Mouse (Mus musculus) hindbrain, embryonic 15.5 days (tissue): ENCODE data around the gene Ms4a1. TPM values are rescaled to one million over a fixed set of nuclear protein-coding genes. Genes with fewer than 3 reads are reported as not detected.
A peak's percentile ranks its signal among the peaks of the same experiment; 100 is the strongest.
"Not testable (repeated sequence)": the region's sequence is repeated elsewhere in the genome, so short reads cannot be mapped to it uniquely, and the experiment has no call there.

Experiments
- ATAC-seq: fragments of 200-750 bp; cut with Nextera tagmentation; 2 replicates; pipeline ENCODE4 v1.8.0; 2017; ENCODE audit warnings: low read depth, moderate number of reproducible peaks, moderate TSS enrichment; ENCODE audit not compliant: low FRiP score
- H3K27ac ChIP-seq: fragments of 300-500 bp; sonication (generic); replicated peaks from 2 replicates; pipeline ENCODE4 v1.5.1; 2015; ENCODE audit warnings: mild to moderate bottlenecking, inconsistent platforms
- H3K27me3 ChIP-seq: fragments of 300-500 bp; sonication (generic); 2 replicates; pipeline ENCODE4 v1.6.1; 2015; ENCODE audit warnings: control low read depth, inconsistent platforms
- H3K36me3 ChIP-seq: fragments of 300-500 bp; sonication (generic); 2 replicates; pipeline ENCODE4 v1.6.1; 2015; ENCODE audit warnings: control low read depth, inconsistent platforms
- H3K4me1 ChIP-seq: fragments of 300-500 bp; sonication (generic); replicated peaks from 2 replicates; pipeline ENCODE4 v1.6.1; 2015; ENCODE audit warnings: control low read depth, inconsistent platforms
- H3K4me2 ChIP-seq: fragments of 300-500 bp; sonication (generic); 2 replicates; pipeline ENCODE4 v1.6.1; 2015; ENCODE audit warnings: moderate library complexity, mild to moderate bottlenecking, inconsistent platforms
- H3K4me3 ChIP-seq: fragments of 300-500 bp; sonication (generic); 2 replicates; pipeline ENCODE4 v1.5.1; 2015; ENCODE audit warnings: mild to moderate bottlenecking, inconsistent platforms
- H3K9ac ChIP-seq: fragments of 300-500 bp; sonication (generic); 2 replicates; pipeline ENCODE4 v1.6.1; 2015; ENCODE audit warnings: inconsistent platforms
- H3K9me3 ChIP-seq: fragments of 300-500 bp; sonication (generic); 2 replicates; pipeline ENCODE4 v1.6.1; 2016; ENCODE audit warnings: control low read depth, inconsistent platforms
- WGBS: fragments of 180-500 bp; shearing (Covaris S2); methylation state at CpG from one replicate; pipeline ENCODE4 v1.1.7; 2015; 5-methylcytosine and 5-hydroxymethylcytosine counted together
- polyA plus RNA-seq: library from polyadenylated mRNA; unstranded; fragments of >200 nt; fragmentation: Nextera tagmentation; extraction: Ambion mirVana; gene quantifications from 2 replicates; pipeline ENCODE4 v1.2.1, GENCODE M21; 2015

The Ms4a1 gene
- not detected in 2 replicates for polyA plus RNA-seq

- Histone ChIP-seq H3K27me3 (no peaks in the 10 kb centered on the region), H3K36me3 (no peaks in the 10 kb centered on the region), H3K4me2 (no peak within 1 kb of the TSS), H3K9me3 (no peaks in the 10 kb centered on the region), H3K4me3 (no peak within 1 kb of the TSS), H3K27ac (no peak within 1 kb of the TSS), H3K4me1 (no peaks in the 10 kb centered on the region), H3K9ac (no peak within 1 kb of the TSS)
- 87% methylated on average over 8 of the region's 8 CpGs for WGBS
- no peak for ATAC-seq
Observed at GRCm38 (mm10) chr19:11266052-11266845, at the start of gene Ms4a1. Ms4a1 (minus strand) TSS chr19:11266241.

DNA sequence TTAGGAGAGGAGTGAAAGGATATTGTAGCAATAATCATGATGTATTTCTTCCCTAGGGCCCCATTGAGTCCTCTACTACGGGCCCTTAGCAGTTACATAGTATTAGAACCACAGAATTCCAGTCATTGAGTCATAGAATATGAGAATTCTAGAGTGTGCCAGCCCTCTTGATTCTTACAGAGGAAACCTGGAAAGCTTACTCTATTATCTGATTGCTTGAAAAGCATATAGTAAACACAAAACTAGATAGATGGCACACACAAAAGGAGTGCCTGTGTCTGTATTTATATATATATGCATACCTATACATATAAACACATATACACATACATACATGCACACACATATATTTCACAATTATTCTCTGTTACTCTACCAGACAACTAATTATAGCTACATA, 48.3 kb upstream of the Ms4a1 start, which contains the start of gene Ms4a14:
Gene Ms4a14 (minus strand): TSS at position 101 of the 400 bp plus-strand sequence.
- Histone ChIP-seq H3K4me2 (no peak within 1 kb of the TSS), H3K4me3 (no peak within 1 kb of the TSS), H3K36me3 (no peaks in the 10 kb centered on the region), H3K27me3 (no peaks in the 10 kb centered on the region), H3K9me3 (no peaks in the 10 kb centered on the region), H3K4me1 (no peaks in the 10 kb centered on the region), H3K27ac (no peak within 1 kb of the TSS), H3K9ac (no peak within 1 kb of the TSS)
- WGBS: 77% methylated on average over 1 of the region's 1 CpGs
- ATAC-seq: no peak

- Histone ChIP-seq H3K27me3 (no peaks in the 10 kb centered on the region), H3K4me2 (no peak overlapping the region), H3K27ac (no peak overlapping the region), H3K9ac (no peak overlapping the region), H3K36me3 (no peaks in the 10 kb centered on the region), H3K9me3 (no peaks in the 10 kb centered on the region), H3K4me1 (no peaks in the 10 kb centered on the region), H3K4me3 (no peak overlapping the region)
- ATAC-seq: no peak
Observed at GRCm38 (mm10) chr19:11308888-11309287, 42.8 kb upstream of the Ms4a1 start.

DNA sequence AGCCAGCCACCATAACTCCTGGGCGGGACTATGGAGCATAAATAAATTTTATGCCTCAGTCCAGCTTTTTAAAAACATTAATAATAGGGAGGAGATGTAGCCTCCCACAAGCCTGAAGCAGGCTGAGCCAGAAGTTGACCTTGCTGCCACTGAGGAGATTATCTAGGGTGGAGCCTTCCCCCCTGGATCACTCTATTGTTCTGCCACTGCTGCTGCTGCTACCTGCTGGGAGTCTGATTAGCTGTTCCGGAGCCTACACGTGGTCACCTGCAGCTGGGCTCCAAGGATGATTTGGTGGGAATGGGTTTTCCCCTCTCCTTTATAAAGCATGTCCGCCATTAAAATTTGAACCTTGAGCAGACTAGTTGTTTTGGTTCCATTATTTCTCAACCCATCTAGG, 33.5 kb upstream of the Ms4a1 start:
- not testable (repeated sequence) for H3K9ac ChIP-seq, H3K4me1 ChIP-seq, H3K4me3 ChIP-seq, H3K9me3 ChIP-seq, H3K36me3 ChIP-seq, H3K4me2 ChIP-seq, ATAC-seq, H3K27ac ChIP-seq, H3K27me3 ChIP-seq
- 49% methylated on average over 4 of the region's 4 CpGs for WGBS

- H3K4me1 ChIP-seq: no peaks in the 10 kb centered on the region
- H3K9me3 ChIP-seq: no peaks in the 10 kb centered on the region
- H3K4me3 ChIP-seq: no peak overlapping the region
- ATAC-seq: no peak
- H3K4me2 ChIP-seq: no peak overlapping the region
- H3K9ac ChIP-seq: no peak overlapping the region
- no peaks in the 10 kb centered on the region for H3K27me3 ChIP-seq
- H3K36me3 ChIP-seq: no peaks in the 10 kb centered on the region
- H3K27ac ChIP-seq: no peak overlapping the region
- 40% methylated on average over 2 of the region's 2 CpGs for WGBS
Observed at GRCm38 (mm10) chr19:11298939-11299338, 32.9 kb upstream of the Ms4a1 start.

- not testable (repeated sequence) for H3K27me3 ChIP-seq, H3K27ac ChIP-seq, ATAC-seq, H3K4me1 ChIP-seq, H3K36me3 ChIP-seq, H3K9ac ChIP-seq, H3K9me3 ChIP-seq
- 21% methylated on average over 3 of the region's 3 CpGs for WGBS
- Histone ChIP-seq H3K4me3 (peak overlapping the region; percentile 37; the same call in 1 of the 2 replicates), H3K4me2 (peak overlapping the region; percentile 55)
Observed at GRCm38 (mm10) chr19:11293616-11294015, 27.6 kb upstream of the Ms4a1 start.

- ATAC-seq: no peak
Observed at GRCm38 (mm10) chr19:11292990-11293389, 26.9 kb upstream of the Ms4a1 start.

DNA sequence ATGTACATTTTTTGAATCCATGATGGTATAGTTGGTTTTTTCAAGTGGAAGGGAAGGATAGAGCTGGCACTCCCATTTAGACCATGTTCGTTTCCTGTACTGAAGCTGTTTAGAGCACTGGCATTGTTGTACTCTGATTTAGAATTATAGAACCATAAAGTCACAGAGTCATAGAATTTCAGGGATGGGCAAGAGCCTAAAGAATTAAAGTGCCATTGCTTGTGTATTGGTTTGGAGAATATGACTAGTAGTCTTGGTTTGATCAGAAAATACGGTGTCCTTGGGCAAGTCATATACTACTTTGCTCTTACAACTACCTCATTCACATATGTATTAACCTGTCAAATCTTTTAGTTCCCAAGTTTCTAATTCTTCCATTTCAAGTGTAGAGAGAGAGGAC, 17.7 kb upstream of the Ms4a1 start, which contains the start of gene Ms4a5:
Gene Ms4a5 (minus strand): TSS at position 101 of the 400 bp plus-strand sequence.
- Histone ChIP-seq H3K4me3 (no peak within 1 kb of the TSS), H3K9ac (no peak within 1 kb of the TSS)
- WGBS: 92% methylated on average over 2 of the region's 2 CpGs

More at GRCm38 (mm10) chr19:11292990-11293389, 26.9 kb upstream of the Ms4a1 start:
- H3K27me3 ChIP-seq: no peaks in the 10 kb centered on the region
- H3K4me1 ChIP-seq: no peaks in the 10 kb centered on the region
- peak overlapping the region; percentile 55 for H3K4me2 ChIP-seq
- H3K27ac ChIP-seq: no peak overlapping the region
- H3K4me3 ChIP-seq: peak overlapping the region; percentile 37
- 15% methylated on average over 12 of the region's 12 CpGs for WGBS
- H3K36me3 ChIP-seq: no peaks in the 10 kb centered on the region
- no peaks in the 10 kb centered on the region for H3K9me3 ChIP-seq
- H3K9ac ChIP-seq: no peak overlapping the region

DNA sequence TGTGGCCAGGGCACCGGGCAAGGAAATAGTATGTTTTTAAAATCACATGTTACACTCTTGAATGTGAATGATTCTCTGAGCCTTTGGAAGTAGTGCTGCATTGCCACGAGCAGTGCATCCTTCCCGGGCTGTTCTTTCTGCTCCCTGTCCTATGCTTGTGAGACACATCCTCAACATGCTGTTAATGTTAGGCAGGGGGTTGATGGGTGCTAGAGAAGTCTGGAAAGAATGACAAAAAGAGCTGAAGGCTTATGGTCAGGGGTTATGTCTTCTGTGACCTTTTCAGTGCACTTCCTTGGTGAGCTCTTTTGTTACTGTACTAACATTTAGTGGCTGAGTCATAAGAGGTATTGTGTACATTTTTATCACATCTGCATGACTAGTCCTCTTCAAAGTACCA, 14.2 kb upstream of the Ms4a1 start:
- Histone ChIP-seq H3K4me2 (no peak overlapping the region), H3K9ac (no peak overlapping the region), H3K4me1 (no peaks in the 10 kb centered on the region), H3K36me3 (no peaks in the 10 kb centered on the region), H3K27ac (no peak overlapping the region), H3K4me3 (no peak overlapping the region), H3K9me3 (no peaks in the 10 kb centered on the region), H3K27me3 (no peaks in the 10 kb centered on the region)
- ATAC-seq: no peak
- 91% methylated on average over 3 of the region's 3 CpGs for WGBS

More for the DNA sequence above, 17.7 kb upstream of the Ms4a1 start, which contains the start of gene Ms4a5:
- Histone ChIP-seq H3K4me2 (no peak within 1 kb of the TSS), H3K27ac (no peak within 1 kb of the TSS), H3K9me3 (no peaks in the 10 kb centered on the region), H3K36me3 (no peaks in the 10 kb centered on the region), H3K27me3 (no peaks in the 10 kb centered on the region), H3K4me1 (no peaks in the 10 kb centered on the region)
- ATAC-seq: no peak

- Histone ChIP-seq H3K4me1 (no peaks in the 10 kb centered on the region), H3K27me3 (no peaks in the 10 kb centered on the region), H3K27ac (no peak overlapping the region), H3K9ac (no peak overlapping the region), H3K4me3 (no peak overlapping the region), H3K9me3 (no peaks in the 10 kb centered on the region), H3K36me3 (no peaks in the 10 kb centered on the region), H3K4me2 (no peak overlapping the region)
- 63% methylated on average over 5 of the region's 5 CpGs for WGBS
- ATAC-seq: peak; percentile 19; the same call in 1 of the 2 replicates
Observed at GRCm38 (mm10) chr19:11276431-11276830, 10.4 kb upstream of the Ms4a1 start.

DNA sequence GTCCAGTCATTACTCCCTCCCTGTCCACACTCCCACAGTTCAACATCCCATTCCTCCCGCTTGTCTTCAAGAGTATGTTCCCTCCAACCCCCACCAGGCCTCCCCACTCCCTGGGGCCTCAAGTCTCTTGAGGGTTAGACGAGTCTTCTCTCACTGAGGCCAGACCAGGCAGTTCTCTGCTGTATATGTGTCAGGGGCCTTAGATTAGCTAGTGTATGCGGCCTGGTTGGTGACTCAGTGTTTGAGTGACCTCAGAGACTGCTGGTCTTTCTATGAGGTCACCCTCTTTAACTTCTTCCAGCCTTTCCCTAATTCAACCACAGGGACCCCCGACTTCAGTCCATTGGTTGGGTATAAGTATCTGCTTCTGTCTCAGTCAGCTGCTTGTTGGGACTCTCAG, 915 bp upstream of the Ms4a1 start:
- Histone ChIP-seq H3K27me3 (no peaks in the 10 kb centered on the region), H3K27ac (no peak overlapping the region), H3K4me3 (no peak overlapping the region), H3K4me2 (no peak overlapping the region), H3K36me3 (no peaks in the 10 kb centered on the region), H3K9ac (no peak overlapping the region), H3K4me1 (no peaks in the 10 kb centered on the region), H3K9me3 (no peaks in the 10 kb centered on the region)
- 87% methylated on average over 4 of the region's 4 CpGs for WGBS
- no peak for ATAC-seq

- no peaks in the 10 kb centered on the region for H3K27me3 ChIP-seq
- no peak for ATAC-seq
- H3K4me2 ChIP-seq: no peak overlapping the region
- no peaks in the 10 kb centered on the region for H3K4me1 ChIP-seq
- 83% methylated on average over 9 of the region's 9 CpGs for WGBS
- H3K4me3 ChIP-seq: no peak overlapping the region
- H3K27ac ChIP-seq: no peak overlapping the region
- H3K9me3 ChIP-seq: no peaks in the 10 kb centered on the region
- no peak overlapping the region for H3K9ac ChIP-seq
- H3K36me3 ChIP-seq: no peaks in the 10 kb centered on the region
Observed at GRCm38 (mm10) chr19:11264602-11265185, 1.3 kb downstream of the Ms4a1 start.
